Mouse (Mus musculus): ENCODE measurements at regions not wholly inside any gene's neighbourhood (a gene's known extent, or its start where the extent isn't known, plus 50 kb on each side); places are given as distances from the start of the nearest gene placed in this dataset.

- H3K4me1 ChIP-seq (ENCODE audit: control insufficient read depth in 1 of 2, insufficient read depth in 2 of 2, low read length in 2 of 2) = no peaks in the 10 kb centered on the region
- no peak for TF ChIP-seq JUND (IDR thresholded peaks at IDR 0.05; ENCODE audit: low read depth, low read length)
- no peak for TF ChIP-seq ELF1 (IDR thresholded peaks at IDR 0.05; ENCODE audit: low read depth, low read length)
- no peak for TF ChIP-seq POLR2AphosphoS2 (IDR thresholded peaks at IDR 0.05; ENCODE audit: low read length)
- no peak for TF ChIP-seq MAX (IDR thresholded peaks at IDR 0.05; ENCODE audit: low read length)
- no peak for TF ChIP-seq MAFK (IDR thresholded peaks at IDR 0.05; ENCODE audit: borderline replicate concordance, low read depth, low read length)
- TF ChIP-seq HCFC1 (IDR thresholded peaks at IDR 0.05; ENCODE audit: low read depth, low read length) = no peak
- TF ChIP-seq KAT2A (conservative IDR thresholded peaks at IDR 0.05; ENCODE audit: low read depth, low read length) = no peak
- no peak for TF ChIP-seq ZC3H11A (IDR thresholded peaks at IDR 0.05; ENCODE audit: low read depth, low read length)
- TF ChIP-seq ZNF384 (IDR thresholded peaks at IDR 0.05; ENCODE audit: low read depth, low read length) = no peak
- no peak for TF ChIP-seq CHD1 (IDR thresholded peaks at IDR 0.05; ENCODE audit: low read depth, low read length)
- no peak for TF ChIP-seq NELFE (IDR thresholded peaks at IDR 0.05; ENCODE audit: low read depth, low read length)
- TF ChIP-seq MXI1 (IDR thresholded peaks at IDR 0.05; ENCODE audit: low read depth, low read length) = no peak
- TF ChIP-seq ZMIZ1 (IDR thresholded peaks at IDR 0.05; ENCODE audit: low read depth, low read length) = no peak
- TF ChIP-seq CHD2 (IDR thresholded peaks at IDR 0.05; ENCODE audit: low read length) = no peak
- TF ChIP-seq SMC3 (IDR thresholded peaks at IDR 0.05; ENCODE audit: low read depth, low read length) = no peak
- no peak for TF ChIP-seq UBTF (IDR thresholded peaks at IDR 0.05; ENCODE audit: borderline replicate concordance, insufficient read depth, low read depth, low read length)
- no peaks in the 10 kb centered on the region for H3K27me3 ChIP-seq (ENCODE audit: control insufficient read depth in 1 of 2, insufficient read depth in 2 of 2, low read length in 2 of 2)
- no peaks in the 10 kb centered on the region for H3K36me3 ChIP-seq (ENCODE audit: control insufficient read depth in 1 of 2, insufficient read depth in 2 of 2, low read length in 2 of 2)
- no peak overlapping the region for H3K4me3 ChIP-seq (ENCODE audit: control insufficient read depth in 1 of 2, insufficient read depth in 1 of 2, low read depth in 2 of 2, low read length in 2 of 2)
- no peak overlapping the region for H3K9ac ChIP-seq (ENCODE audit: control insufficient read depth, low read depth, low read length, poor library complexity, severe bottlenecking)
- H3K27ac ChIP-seq (ENCODE audit: control insufficient read depth, low read depth, low read length) = no peak overlapping the region
- H3K9me3 ChIP-seq (replicated peaks; ENCODE audit: insufficient read depth, low read length) = no peaks in the 10 kb centered on the region
- H3K79me2 ChIP-seq (ENCODE audit: control insufficient read depth, insufficient read depth, low read length, poor library complexity) = no peaks in the 10 kb centered on the region
- no peak for DNase-seq (ENCODE audit: low read depth, low spot score)
Measured at GRCm38 (mm10) chr15:94190081-94190488, 275.1 kb downstream of the Adamts20 start.

GRCm38 (mm10) chr15:94187588-94187987, 277.6 kb downstream of the Adamts20 start:
- no peaks in the 10 kb centered on the region for H3K27me3 ChIP-seq (ENCODE audit: control insufficient read depth in 1 of 2, insufficient read depth in 2 of 2, low read length in 2 of 2)
- H3K79me2 ChIP-seq (ENCODE audit: control insufficient read depth, insufficient read depth, low read length, poor library complexity) = no peaks in the 10 kb centered on the region
- H3K36me3 ChIP-seq (ENCODE audit: control insufficient read depth in 1 of 2, insufficient read depth in 2 of 2, low read length in 2 of 2) = no peaks in the 10 kb centered on the region
- H3K9ac ChIP-seq (ENCODE audit: control insufficient read depth, low read depth, low read length, poor library complexity, severe bottlenecking) = no peak overlapping the region
- no peak overlapping the region for H3K4me3 ChIP-seq (ENCODE audit: control insufficient read depth in 1 of 2, insufficient read depth in 1 of 2, low read depth in 2 of 2, low read length in 2 of 2)
- TF ChIP-seq CTCF (IDR thresholded peaks at IDR 0.05 in 2 of 3, conservative IDR thresholded peaks at IDR 0.05 in 1 of 3; ENCODE audit: control insufficient read depth in 1 of 3, insufficient read depth in 1 of 3, low read depth in 2 of 3, low read length in 3 of 3, poor library complexity in 1 of 3, severe bottlenecking in 1 of 3) (no peak), MEF2A (IDR thresholded peaks at IDR 0.05; ENCODE audit: extremely low read depth, insufficient replicate concordance, low read depth, low read length, poor library complexity, severe bottlenecking) (no peak), ETS1 (IDR thresholded peaks at IDR 0.05; ENCODE audit: low read depth, low read length) (no peak), TAL1 (IDR thresholded peaks at IDR 0.05; ENCODE audit: low read length) (no peak), EP300 (IDR thresholded peaks at IDR 0.05; ENCODE audit: low read depth in 1 of 2, low read length in 2 of 2) (no peak), SIN3A (IDR thresholded peaks at IDR 0.05; ENCODE audit: low read length) (no peak), ZC3H11A (IDR thresholded peaks at IDR 0.05; ENCODE audit: low read depth, low read length) (no peak), RAD21 (IDR thresholded peaks at IDR 0.05; ENCODE audit: low read depth, low read length) (no peak), MYB (IDR thresholded peaks at IDR 0.05; ENCODE audit: low read depth, low read length) (no peak), USF2 (IDR thresholded peaks at IDR 0.05; ENCODE audit: borderline replicate concordance in 1 of 2, insufficient read depth in 1 of 2, low read depth in 1 of 2, low read length in 2 of 2) (no peak), MXI1 (IDR thresholded peaks at IDR 0.05; ENCODE audit: low read depth, low read length) (no peak), POLR2AphosphoS5 (IDR thresholded peaks at IDR 0.05; ENCODE audit: borderline replicate concordance, low read depth, low read length) (no peak), MAX (IDR thresholded peaks at IDR 0.05; ENCODE audit: low read length) (no peak), JUND (IDR thresholded peaks at IDR 0.05; ENCODE audit: low read depth, low read length) (no peak), E2F4 (IDR thresholded peaks at IDR 0.05; ENCODE audit: borderline replicate concordance, low read depth, low read length) (no peak), POLR2AphosphoS2 (IDR thresholded peaks at IDR 0.05; ENCODE audit: low read length) (no peak), NRF1 (IDR thresholded peaks at IDR 0.05; ENCODE audit: insufficient read depth, low read depth, low read length, poor library complexity, severe bottlenecking) (no peak)
- no peaks in the 10 kb centered on the region for H3K9me3 ChIP-seq (replicated peaks; ENCODE audit: insufficient read depth, low read length)
- H3K27ac ChIP-seq (ENCODE audit: control insufficient read depth, low read depth, low read length) = no peak overlapping the region
- H3K4me1 ChIP-seq (ENCODE audit: control insufficient read depth in 1 of 2, insufficient read depth in 2 of 2, low read length in 2 of 2) = no peaks in the 10 kb centered on the region
- DNase-seq (ENCODE audit: low read depth, low spot score) = no peak
